ENCODE assay signal across 12 mouse cellular contexts in genomic region chr19:44067323-44068049, GRCm38 (mm10). TPM values are rescaled to one million over a fixed set of nuclear protein-coding genes. Genes with fewer than 3 reads are reported as not detected.
A peak's percentile ranks its signal among the peaks of the same experiment; 100 is the strongest.
DNase-seq lines count a peak whose midpoint lies in the region; ATAC-seq and TF ChIP-seq lines count a peak whose summit lies in the region.
"Had no signal": no experiment of that assay in that cellular context is flagged by ENCODE, and none has a peak within 500 bp of the region (broad histone marks: within the 10 kb centered on the region; RNA-seq: fewer than 3 reads in every experiment).

No protein-coding gene starts in this region.

- ATAC-seq in kidney, postnatal 0 days (replicated peaks; ENCODE audit: low FRiP score, low read depth), result no peak
- ATAC-seq: forebrain, embryonic 13.5 days; Patski had no signal

- WGBS in bone marrow, adult 2 months, result 43% methylated on average over 9 of the region's 9 CpGs
- 45% methylated on average over 9 of the region's 9 CpGs for WGBS in kidney, postnatal 0 days

- peak overlapping the region; percentile 90 for H3K4me2 ChIP-seq in kidney, postnatal 0 days (ENCODE audit: low read length)
- peak overlapping the region; percentile 84 for H3K4me2 ChIP-seq in myocyte (ENCODE audit: low read depth)

- TF ChIP-seq POLR2A in bone marrow, adult 2 months (IDR thresholded peaks at IDR 0.05; ENCODE audit: borderline replicate concordance, control insufficient read depth, low read depth, low read length), result no peak
- TF ChIP-seq POLR2A in myocyte (IDR thresholded peaks at IDR 0.05; ENCODE audit: insufficient read length, low read depth), result no peak

- intact Hi-C loops in left cerebral cortex, adult 2 months (cut with DNase I), result no loop called here
- intact Hi-C loops in left cerebral cortex, postnatal 14 days (cut with DNase I), result no loop called here
- intact Hi-C loops in gastrocnemius, adult 2 months (cut with DNase I), result no loop called here

- H3K9ac ChIP-seq in kidney, postnatal 0 days (ENCODE audit: low read depth, low read length), result no peak overlapping the region

- no peak overlapping the region for H3K27ac ChIP-seq in left cerebral cortex, adult 2 months
- no peak overlapping the region for H3K27ac ChIP-seq in bone marrow, adult 2 months (ENCODE audit: control insufficient read depth, insufficient read depth, low read depth, low read length, poor library complexity)
- no peak overlapping the region for H3K27ac ChIP-seq in kidney, postnatal 0 days
- no peak overlapping the region for H3K27ac ChIP-seq in gastrocnemius, adult 2 months
- H3K27ac ChIP-seq: forebrain, embryonic 13.5 days had no signal

- peaks cover 2% of the 10 kb centered on the region for H3K4me1 ChIP-seq in bone marrow, adult 2 months (ENCODE audit: control insufficient read depth, insufficient read depth, low read length)
- no peaks in the 10 kb centered on the region; the same call in 1 of the 2 replicates for H3K4me1 ChIP-seq in kidney, postnatal 0 days (replicated peaks; ENCODE audit: insufficient read depth, low read length)

- peak overlapping the region; percentile 96 for H3K4me3 ChIP-seq in left cerebral cortex, adult 2 months
- peak overlapping the region; percentile 21 for H3K4me3 ChIP-seq in bone marrow, adult 2 months (replicated peaks; ENCODE audit: control insufficient read depth, low read depth, low read length)
- H3K4me3 ChIP-seq in kidney, postnatal 0 days (replicated peaks; ENCODE audit: low read depth, low read length), result no peak overlapping the region
- H3K4me3 ChIP-seq in myocyte, result peak overlapping the region; percentile 66
- H3K4me3 ChIP-seq in gastrocnemius, adult 2 months, result no peak overlapping the region

- no peaks in the 10 kb centered on the region for H3K27me3 ChIP-seq in kidney, postnatal 0 days (ENCODE audit: insufficient read depth, low read length)
- no peaks in the 10 kb centered on the region for H3K27me3 ChIP-seq in myocyte (ENCODE audit: control insufficient read depth, insufficient read depth, insufficient read length)
- H3K27me3 ChIP-seq: forebrain, embryonic 13.5 days; Patski had no signal

- peaks cover 2% of the 10 kb centered on the region; the same call in 1 of the 2 replicates for H3K36me3 ChIP-seq in kidney, postnatal 0 days (ENCODE audit: insufficient read depth, low read length)
- H3K36me3 ChIP-seq in myocyte (ENCODE audit: control insufficient read depth, insufficient read depth), result peaks cover 7% of the 10 kb centered on the region

- no peak for DNase-seq in left cerebral cortex, adult 2 months (ENCODE audit: extremely low spot score in 1 of 2, low spot score in 2 of 2)
- no peak for DNase-seq in left cerebral cortex, postnatal 14 days (ENCODE audit: low spot score in 2 of 2)
- peak; percentile 21 for DNase-seq in kidney, postnatal 0 days (ENCODE audit: low spot score)
- no peak for DNase-seq in gastrocnemius, postnatal 25 days
- DNase-seq in gastrocnemius, adult 2 months, result no peak
- DNase-seq in cerebellum, adult 11-12 months, result no peak
- DNase-seq: cerebellum, adult 2 months had no signal

- H3ac ChIP-seq in myocyte (ENCODE audit: control insufficient read depth, insufficient read length), result no peak overlapping the region

- peaks cover 10% of the 10 kb centered on the region for H3K79me2 ChIP-seq in myocyte (ENCODE audit: control insufficient read depth, insufficient read depth)

- no peak for TF ChIP-seq CTCF in left cerebral cortex, adult 2 months (IDR thresholded peaks at IDR 0.05)
- TF ChIP-seq CTCF in bone marrow, adult 2 months (IDR thresholded peaks at IDR 0.05; ENCODE audit: control insufficient read depth, insufficient read depth, low read length), result no peak
- TF ChIP-seq CTCF in kidney, postnatal 0 days (IDR thresholded peaks at IDR 0.05; ENCODE audit: low read depth), result no peak
- no peak for TF ChIP-seq CTCF in gastrocnemius, adult 2 months (IDR thresholded peaks at IDR 0.05)

- no peaks in the 10 kb centered on the region for H3K9me3 ChIP-seq in kidney, postnatal 0 days (replicated peaks; ENCODE audit: low read length)
- H3K9me3 ChIP-seq: forebrain, embryonic 13.5 days had no signal

TF ChIP-seq in myocyte, 11 proteins besides CTCF, POLR2A, EP300 and RAD21:
- TF ChIP-seq MAX (IDR thresholded peaks at IDR 0.05; ENCODE audit: low read depth), result no peak
- peak; percentile 85 for TF ChIP-seq CEBPB (IDR thresholded peaks at IDR 0.05; ENCODE audit: insufficient read depth, poor library complexity, severe bottlenecking)

RNA-seq across cellular contexts. Expression of gene Erlin1, which starts 2.1 kb away (rescaled TPM):
- total RNA-seq in left cerebral cortex, adult 2 months (2021), result 10 to 100 TPM; 20.8 to 22.3 TPM
- total RNA-seq in left cerebral cortex, postnatal 14 days (2021), result 10 to 100 TPM; 20.1 to 23.2 TPM
- polyA plus RNA-seq in bone marrow, adult 2 months (2011; ENCODE audit: insufficient read depth, insufficient read length, low replicate concordance, missing spikeins), result 7.4 and 8.4 TPM in 2 replicates
- 44.4 and 47.5 TPM in 2 replicates for polyA plus RNA-seq in kidney, postnatal 0 days (2015; fragmentation: Nextera tagmentation; extraction: Ambion mirVana)
- polyA plus RNA-seq in myocyte (2012; fragmentation: generic; extraction: Trizol), result 13.5 TPM
- 1 to 10 TPM; 3.4 to 4.8 TPM for total RNA-seq in gastrocnemius, postnatal 25 days (2021)
- 1 to 10 TPM; 3.4 to 5.1 TPM for total RNA-seq in gastrocnemius, adult 2 months (2021)

RNA-seq across cellular contexts. Expression of gene Cyp2c23, which starts 38.5 kb away (rescaled TPM):
- under 1 TPM; 0.19 to 0.25 TPM for total RNA-seq in left cerebral cortex, adult 2 months (2021)
- under 1 TPM; 0.24 to 0.40 TPM for total RNA-seq in left cerebral cortex, postnatal 14 days (2021)
- polyA plus RNA-seq in bone marrow, adult 2 months (2011; ENCODE audit: insufficient read depth, insufficient read length, low replicate concordance, missing spikeins), result 1.0 TPM in 2 replicates
- 1.1 and 1.7 TPM in 2 replicates for polyA plus RNA-seq in kidney, postnatal 0 days (2015; fragmentation: Nextera tagmentation; extraction: Ambion mirVana)
- polyA plus RNA-seq in myocyte (2012; fragmentation: generic; extraction: Trizol), result 0.38 TPM
- not detected for total RNA-seq in gastrocnemius, postnatal 25 days (2021)
- not detected for total RNA-seq in gastrocnemius, adult 2 months (2021)
- total RNA-seq: hematopoietic stem cell, adult 5-6 weeks had no signal
- polyA plus RNA-seq: cerebellum, adult 2 months; forebrain, embryonic 13.5 days had no signal

RNA-seq across cellular contexts. Expression of gene Chuk, which starts 39.8 kb away (rescaled TPM):
- 10 to 100 TPM; 52.7 to 58.6 TPM for total RNA-seq in left cerebral cortex, adult 2 months (2021)
- 10 to 100 TPM; 40.9 to 54.5 TPM for total RNA-seq in left cerebral cortex, postnatal 14 days (2021)
- polyA plus RNA-seq in bone marrow, adult 2 months (2011; ENCODE audit: insufficient read depth, insufficient read length, low replicate concordance, missing spikeins), result 21.4 and 31.3 TPM in 2 replicates
- polyA plus RNA-seq in kidney, postnatal 0 days (2015; fragmentation: Nextera tagmentation; extraction: Ambion mirVana), result 43.3 and 47.5 TPM in 2 replicates
- polyA plus RNA-seq in myocyte (2012; fragmentation: generic; extraction: Trizol), result 12.2 TPM
- 10 to 100 TPM; 14.9 to 17.4 TPM for total RNA-seq in gastrocnemius, postnatal 25 days (2021)
- 10 to 100 TPM; 16.0 to 17.5 TPM for total RNA-seq in gastrocnemius, adult 2 months (2021)

Comparison
In these comparisons a context has a peak if more than half of its experiments do, and no peak if none do; other contexts are left out.
1. H3K4me3 ChIP-seq: peak in left cerebral cortex, adult 2 months (single experiment), bone marrow, adult 2 months (single experiment) and myocyte (single experiment); none in kidney, postnatal 0 days (single experiment) and gastrocnemius, adult 2 months (single experiment).